Mouse (Mus musculus) heart, adult 2 months (tissue): ENCODE data around the gene Socs3.

Experiments used
- CTCF ChIP-seq: fragments of 200-600 bp; IDR thresholded peaks from 2 replicates; pipeline ENCODE4 v1.8.1; 2022; ENCODE audit warnings: antibody characterized with exemption, mild to moderate bottlenecking, moderate library complexity
- EP300 ChIP-seq: fragments of 200-500 bp; IDR thresholded peaks from 2 replicates; pipeline ENCODE4 v1.6.1; 2011; ENCODE audit warnings: low read depth, low read length, control low read depth; ENCODE audit not compliant: insufficient read depth
- POLR2A ChIP-seq: fragments of 200-500 bp; IDR thresholded peaks from 2 replicates; pipeline ENCODE4 v1.6.1; 2011; ENCODE audit warnings: mild to moderate bottlenecking, low read depth, low read length, control low read depth; ENCODE audit not compliant: insufficient read depth

DNA sequence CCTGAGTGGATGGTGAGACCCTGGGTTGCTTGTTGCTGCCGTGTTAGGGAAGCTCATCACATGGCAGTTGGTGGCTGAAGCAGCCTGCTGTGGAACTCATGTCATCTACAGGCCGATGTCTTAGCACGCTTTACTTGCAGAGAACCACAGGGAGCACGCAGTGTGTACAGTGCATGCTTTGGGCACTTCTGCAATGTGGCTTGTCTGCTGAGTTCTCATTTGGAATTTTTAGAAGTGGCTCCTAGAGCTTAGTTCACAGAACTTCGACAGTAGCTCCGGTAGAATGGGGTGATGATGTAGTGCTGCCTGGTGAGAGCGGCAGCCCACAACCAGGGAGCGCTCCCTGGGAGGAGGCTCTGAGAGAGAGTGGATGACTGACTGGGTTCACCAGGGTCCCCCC lies 39.0 kb upstream of the Socs3 start:
- TF ChIP-seq CTCF (no peak), POLR2A (no peak), EP300 (no peak)
